Mouse (Mus musculus) erythroid progenitor cell, adult 5-6 weeks (primary cell): ENCODE measurements at regions not wholly inside any gene's neighbourhood (a gene's known extent, or its start where the extent isn't known, plus 50 kb on each side); places are given as distances from the start of the nearest gene placed in this dataset.
"Not testable (repeated sequence)": the region's sequence is repeated elsewhere in the genome, so short reads cannot be mapped to it uniquely, and the experiment has no call there.

Source experiments
- ATAC-seq: replicated peaks from 2 replicates; pipeline ENCODE4 v1.8.0; 2016; ENCODE audit warnings: moderate number of reproducible peaks, mild to moderate bottlenecking, moderate TSS enrichment, inconsistent platforms; ENCODE audit not compliant: poor library complexity, low FRiP score, severe bottlenecking

- no peak for ATAC-seq
Observed at GRCm38 (mm10) chr6:144940871-144941380, 135.1 kb downstream of the Bcat1 start.

GRCm38 (mm10) chr6:144938613-144939236 is 137.3 kb downstream of the Bcat1 start:
- ATAC-seq = no peak

GRCm38 (mm10) chr6:144937211-144937610 is 138.8 kb downstream of the Bcat1 start:
- no peak for ATAC-seq

GRCm38 (mm10) chr6:144933722-144934235 is 142.2 kb downstream of the Bcat1 start:
- no peak for ATAC-seq

GRCm38 (mm10) chr6:144932402-144932801 is 143.6 kb downstream of the Bcat1 start:
- no peak for ATAC-seq

GRCm38 (mm10) chr6:144929959-144930358 is 146.0 kb downstream of the Bcat1 start:
- no peak for ATAC-seq

GRCm38 (mm10) chr6:144929262-144929855 is 146.6 kb downstream of the Bcat1 start:
- ATAC-seq = no peak

GRCm38 (mm10) chr6:144927599-144927998 is 145.8 kb upstream of the Sox5 start:
- no peak for ATAC-seq

- no peak for ATAC-seq
Observed at GRCm38 (mm10) chr6:144922762-144923161, 141.0 kb upstream of the Sox5 start.

GRCm38 (mm10) chr6:144919750-144920149 is 138.0 kb upstream of the Sox5 start:
- ATAC-seq = no peak

GRCm38 (mm10) chr6:144917128-144917527 is 135.4 kb upstream of the Sox5 start:
- ATAC-seq = no peak

GRCm38 (mm10) chr6:144911781-144912180 is 130.0 kb upstream of the Sox5 start:
- ATAC-seq = no peak

- no peak for ATAC-seq
Observed at GRCm38 (mm10) chr6:144910392-144910791, 128.6 kb upstream of the Sox5 start.

- no peak for ATAC-seq
Observed at GRCm38 (mm10) chr6:144908646-144909045, 126.9 kb upstream of the Sox5 start.

GRCm38 (mm10) chr6:144903156-144903555 is 121.4 kb upstream of the Sox5 start:
- no peak for ATAC-seq

- ATAC-seq = peak; percentile 84
Observed at GRCm38 (mm10) chr6:144902267-144902995, 120.7 kb upstream of the Sox5 start.

GRCm38 (mm10) chr6:144901825-144902224 is 120.0 kb upstream of the Sox5 start:
- peak; percentile 89 for ATAC-seq

GRCm38 (mm10) chr6:144900858-144901257 is 119.1 kb upstream of the Sox5 start:
- ATAC-seq = not testable (repeated sequence)

- no peak for ATAC-seq
Observed at GRCm38 (mm10) chr6:144897526-144897925, 115.7 kb upstream of the Sox5 start.

GRCm38 (mm10) chr6:144890914-144891313 is 109.1 kb upstream of the Sox5 start:
- no peak for ATAC-seq

GRCm38 (mm10) chr6:144890166-144890565 is 108.4 kb upstream of the Sox5 start:
- no peak for ATAC-seq
